Mouse (Mus musculus): ENCODE data around the gene Epb42. TPM values are rescaled to one million over a fixed set of nuclear protein-coding genes. Genes with fewer than 3 reads are reported as not detected.
"Not testable (repeated sequence)": the region's sequence is repeated elsewhere in the genome, so short reads cannot be mapped to it uniquely, and the experiment has no call there.

Epb42 gene
- polyA plus RNA-seq, 1 experiment from 2014 or later, result 1.7 TPM

DNA sequence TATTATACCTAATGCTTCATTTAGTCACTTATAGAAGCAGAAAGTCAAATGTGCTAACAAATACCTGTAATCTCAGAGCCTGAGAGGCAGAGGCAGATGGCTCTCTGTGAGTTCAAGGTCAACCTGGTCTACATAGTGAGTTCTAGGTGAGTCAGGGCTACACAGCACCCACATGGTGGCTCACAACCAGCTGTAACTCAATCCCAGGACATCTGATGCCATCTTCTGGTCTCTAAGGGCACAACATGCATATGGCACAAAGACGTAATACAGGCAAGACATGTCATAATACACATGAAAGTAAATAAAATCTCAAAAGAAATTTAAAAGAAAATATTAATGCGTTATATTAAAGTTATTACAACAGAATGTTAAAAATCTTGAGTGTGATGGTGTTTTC is 33.3 kb downstream of the Epb42 start:
- no peak for ATAC-seq (replicated peaks; ENCODE audit: low FRiP score, low TSS enrichment, low read depth)
- no peaks in the 10 kb centered on the region for H3K27me3 ChIP-seq (replicated peaks; ENCODE audit: control insufficient read depth, insufficient read depth, low read length)

DNA sequence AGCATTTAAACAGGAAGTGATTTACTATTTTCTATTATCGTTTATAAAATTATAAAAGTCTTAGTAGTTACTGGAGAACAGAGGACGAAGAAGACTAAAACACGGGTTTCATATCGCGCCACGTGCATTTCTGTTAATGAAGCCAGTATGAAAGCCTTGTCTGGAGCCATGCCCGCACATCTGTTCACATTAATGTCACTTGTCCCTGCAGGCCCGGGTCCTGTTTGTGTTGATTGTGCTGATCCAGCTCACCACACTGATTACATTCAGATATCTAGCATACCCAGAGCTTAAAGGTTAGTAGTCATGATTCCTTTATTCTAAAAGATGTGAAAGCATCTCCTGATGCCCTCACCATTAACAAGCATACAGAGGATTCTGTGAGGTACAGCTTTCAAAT is 38.0 kb downstream of the Epb42 start:
- no peak for DNase-seq (ENCODE audit: low spot score)

More for the DNA sequence above, 33.3 kb downstream of the Epb42 start:
- Histone ChIP-seq H3K36me3 (ENCODE audit: control insufficient read depth, insufficient read depth, low read length) (no peaks in the 10 kb centered on the region), H3K4me2 (ENCODE audit: low read length) (no peak overlapping the region), H3K9me3 (ENCODE audit: control insufficient read depth, low read length) (no peaks in the 10 kb centered on the region), H3K9ac (ENCODE audit: low read length) (no peak overlapping the region), H3K4me1 (replicated peaks; ENCODE audit: control insufficient read depth, insufficient read depth, low read length) (no peaks in the 10 kb centered on the region), H3K4me3 (ENCODE audit: low read depth, low read length) (no peak overlapping the region), H3K27ac (ENCODE audit: low read depth) (no peak overlapping the region)
- no peak for DNase-seq (ENCODE audit: low spot score)
- WGBS, result 60% methylated on average over 2 of the region's 2 CpGs

DNA sequence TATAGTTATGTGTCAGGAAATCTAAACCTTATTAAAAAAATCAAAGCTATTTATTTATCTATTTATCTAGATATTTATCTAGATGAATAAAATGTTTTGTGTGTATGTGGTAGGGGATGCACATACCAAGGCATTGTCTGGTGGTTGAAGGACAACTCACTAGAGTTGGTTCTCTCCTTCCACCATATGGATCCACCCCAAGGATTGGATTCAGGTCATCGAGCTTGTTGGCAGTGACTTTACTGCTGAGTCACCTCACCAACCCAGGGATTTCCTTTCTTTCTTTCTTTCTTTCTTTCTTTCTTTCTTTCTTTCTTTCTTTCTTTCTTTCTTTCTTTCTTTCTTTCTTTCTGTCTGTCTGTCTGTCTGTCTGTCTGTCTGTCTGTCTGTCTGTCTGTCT is 40.3 kb downstream of the Epb42 start:
- H3K4me2 ChIP-seq (ENCODE audit: low read length); H3K27me3 ChIP-seq (replicated peaks; ENCODE audit: control insufficient read depth, insufficient read depth, low read length); H3K4me3 ChIP-seq (ENCODE audit: low read depth, low read length); H3K36me3 ChIP-seq (ENCODE audit: control insufficient read depth, insufficient read depth, low read length); H3K4me1 ChIP-seq (replicated peaks; ENCODE audit: control insufficient read depth, insufficient read depth, low read length); H3K9ac ChIP-seq (ENCODE audit: low read length); H3K9me3 ChIP-seq (ENCODE audit: control insufficient read depth, low read length); ATAC-seq (replicated peaks; ENCODE audit: low FRiP score, low TSS enrichment, low read depth); DNase-seq (ENCODE audit: low spot score); H3K27ac ChIP-seq (ENCODE audit: low read depth): not testable (repeated sequence)
- 64% methylated on average over 1 of the region's 1 CpGs for WGBS

More for the DNA sequence above, 38.0 kb downstream of the Epb42 start:
- Histone ChIP-seq H3K9me3 (ENCODE audit: control insufficient read depth, low read length) (no peaks in the 10 kb centered on the region), H3K4me1 (replicated peaks; ENCODE audit: control insufficient read depth, insufficient read depth, low read length) (no peaks in the 10 kb centered on the region), H3K36me3 (ENCODE audit: control insufficient read depth, insufficient read depth, low read length) (no peaks in the 10 kb centered on the region), H3K4me3 (ENCODE audit: low read depth, low read length) (no peak overlapping the region), H3K4me2 (ENCODE audit: low read length) (no peak overlapping the region), H3K9ac (ENCODE audit: low read length) (no peak overlapping the region), H3K27ac (ENCODE audit: low read depth) (no peak overlapping the region), H3K27me3 (replicated peaks; ENCODE audit: control insufficient read depth, insufficient read depth, low read length) (no peaks in the 10 kb centered on the region)
- 83% methylated on average over 8 of the region's 8 CpGs for WGBS
- no peak for ATAC-seq (replicated peaks; ENCODE audit: low FRiP score, low TSS enrichment, low read depth)

DNA sequence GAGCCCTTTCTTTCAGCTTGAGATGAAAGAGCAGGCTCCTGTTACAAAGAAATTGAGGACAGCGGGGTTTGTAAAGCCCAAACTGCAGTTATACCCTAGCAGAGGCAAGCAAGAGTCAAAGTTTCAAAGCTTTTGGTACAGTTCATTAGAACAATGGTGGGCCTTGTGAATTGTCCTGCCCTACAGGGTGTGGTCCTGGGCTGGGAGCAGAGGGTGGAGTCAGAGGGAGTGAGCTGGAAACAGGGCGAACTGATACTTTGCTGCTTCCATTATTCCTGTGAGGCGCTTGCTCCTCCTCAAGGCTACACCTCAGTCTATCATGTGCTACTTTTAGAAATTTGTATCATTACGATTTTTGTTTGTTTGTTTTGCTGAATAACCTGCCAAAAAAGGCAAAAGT is 45.7 kb downstream of the Epb42 start:
- WGBS, result 69% methylated on average over 4 of the region's 4 CpGs
- ATAC-seq (replicated peaks; ENCODE audit: low FRiP score, low TSS enrichment, low read depth), result no peak

DNA sequence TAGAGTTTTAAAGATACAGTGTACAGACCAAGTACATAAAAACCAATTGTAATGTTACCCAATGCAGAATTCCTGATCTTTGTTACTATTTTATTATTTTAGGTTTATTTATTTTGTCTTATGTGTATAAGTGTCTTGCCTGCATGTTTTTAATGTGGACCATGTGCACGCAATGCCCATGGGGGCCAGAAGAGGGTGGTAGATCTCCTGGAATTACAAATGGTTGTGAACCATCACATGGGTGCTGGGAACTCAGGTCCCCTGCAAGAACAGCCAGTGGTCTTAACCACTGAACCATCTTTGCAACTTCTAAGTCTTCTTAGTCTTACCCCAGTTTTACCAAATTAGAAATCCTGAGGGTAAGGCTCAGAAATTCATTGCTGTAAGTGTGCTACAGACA is 51.6 kb downstream of the Epb42 start:
- Histone ChIP-seq H3K4me2 (ENCODE audit: low read length) (no peak overlapping the region), H3K4me1 (replicated peaks; ENCODE audit: control insufficient read depth, insufficient read depth, low read length) (no peaks in the 10 kb centered on the region), H3K27ac (ENCODE audit: low read depth) (no peak overlapping the region), H3K27me3 (replicated peaks; ENCODE audit: control insufficient read depth, insufficient read depth, low read length) (no peaks in the 10 kb centered on the region), H3K4me3 (ENCODE audit: low read depth, low read length) (no peak overlapping the region), H3K36me3 (ENCODE audit: control insufficient read depth, insufficient read depth, low read length) (no peaks in the 10 kb centered on the region), H3K9ac (ENCODE audit: low read length) (no peak overlapping the region), H3K9me3 (ENCODE audit: control insufficient read depth, low read length) (no peaks in the 10 kb centered on the region)
- WGBS, result 92% methylated on average over 1 of the region's 1 CpGs
- DNase-seq (ENCODE audit: low spot score), result no peak
- no peak for ATAC-seq (replicated peaks; ENCODE audit: low FRiP score, low TSS enrichment, low read depth)

More for the DNA sequence above, 45.7 kb downstream of the Epb42 start:
- H3K4me3 ChIP-seq (ENCODE audit: low read depth, low read length), result no peak overlapping the region
- no peak overlapping the region for H3K27ac ChIP-seq (ENCODE audit: low read depth)
- DNase-seq (ENCODE audit: low spot score), result no peak
- no peak overlapping the region for H3K4me2 ChIP-seq (ENCODE audit: low read length)
- no peaks in the 10 kb centered on the region for H3K27me3 ChIP-seq (replicated peaks; ENCODE audit: control insufficient read depth, insufficient read depth, low read length)
- no peak overlapping the region for H3K9ac ChIP-seq (ENCODE audit: low read length)
- no peaks in the 10 kb centered on the region for H3K36me3 ChIP-seq (ENCODE audit: control insufficient read depth, insufficient read depth, low read length)
- no peaks in the 10 kb centered on the region for H3K4me1 ChIP-seq (replicated peaks; ENCODE audit: control insufficient read depth, insufficient read depth, low read length)
- H3K9me3 ChIP-seq (ENCODE audit: control insufficient read depth, low read length), result no peaks in the 10 kb centered on the region

DNA sequence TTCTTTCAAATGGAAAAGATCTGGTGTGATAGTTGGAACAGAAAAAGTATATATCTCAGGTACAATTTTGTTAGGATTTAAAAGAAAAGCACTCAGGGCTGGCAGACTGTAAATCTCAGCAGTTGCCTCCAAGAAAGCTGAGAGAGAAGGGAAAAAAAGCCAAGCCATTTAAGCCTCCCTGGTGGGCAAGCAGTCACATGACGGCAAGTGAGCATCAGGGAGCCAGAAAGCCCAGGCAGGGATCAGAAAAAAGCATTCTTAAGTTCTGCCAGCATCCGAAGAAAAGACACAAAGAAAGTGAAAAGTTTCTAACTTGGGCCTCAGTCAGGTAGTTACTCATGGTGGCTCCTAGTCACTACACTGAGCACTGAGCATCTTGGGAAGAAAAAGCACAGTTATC is 53.3 kb downstream of the Epb42 start:
- Histone ChIP-seq H3K9ac (ENCODE audit: low read length) (no peak overlapping the region), H3K4me1 (replicated peaks; ENCODE audit: control insufficient read depth, insufficient read depth, low read length) (no peaks in the 10 kb centered on the region), H3K27ac (ENCODE audit: low read depth) (no peak overlapping the region), H3K9me3 (ENCODE audit: control insufficient read depth, low read length) (no peaks in the 10 kb centered on the region), H3K36me3 (ENCODE audit: control insufficient read depth, insufficient read depth, low read length) (no peaks in the 10 kb centered on the region), H3K4me3 (ENCODE audit: low read depth, low read length) (no peak overlapping the region), H3K4me2 (ENCODE audit: low read length) (no peak overlapping the region), H3K27me3 (replicated peaks; ENCODE audit: control insufficient read depth, insufficient read depth, low read length) (no peaks in the 10 kb centered on the region)
- ATAC-seq (replicated peaks; ENCODE audit: low FRiP score, low TSS enrichment, low read depth) (no peak), DNase-seq (ENCODE audit: low spot score) (no peak)
- 32% methylated on average over 2 of the region's 2 CpGs for WGBS

DNA sequence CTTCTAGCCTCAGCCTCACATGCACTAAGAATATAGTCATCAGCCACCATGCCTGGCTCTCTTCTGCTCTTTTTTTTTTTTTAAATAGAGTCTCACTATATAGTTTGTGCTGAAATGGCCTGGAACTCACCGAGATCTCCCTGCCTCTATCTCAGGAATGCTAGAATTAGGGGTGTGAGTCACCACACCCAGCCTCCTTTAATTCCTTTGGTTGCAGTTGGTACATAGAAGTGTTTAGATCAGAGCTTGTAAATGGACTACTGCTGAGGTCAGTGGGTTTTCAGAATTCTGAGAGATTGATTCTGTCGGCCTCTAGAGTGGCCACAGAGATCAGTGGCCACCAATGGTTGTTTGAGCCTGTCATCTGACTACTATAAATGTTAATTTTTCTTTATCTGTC is 56.0 kb downstream of the Epb42 start:
- H3K4me2 ChIP-seq (ENCODE audit: low read length), result no peak overlapping the region
- H3K27me3 ChIP-seq (replicated peaks; ENCODE audit: control insufficient read depth, insufficient read depth, low read length), result no peaks in the 10 kb centered on the region
- H3K9ac ChIP-seq (ENCODE audit: low read length), result no peak overlapping the region
- no peaks in the 10 kb centered on the region for H3K36me3 ChIP-seq (ENCODE audit: control insufficient read depth, insufficient read depth, low read length)
- no peaks in the 10 kb centered on the region for H3K9me3 ChIP-seq (ENCODE audit: control insufficient read depth, low read length)
- no peaks in the 10 kb centered on the region for H3K4me1 ChIP-seq (replicated peaks; ENCODE audit: control insufficient read depth, insufficient read depth, low read length)
- DNase-seq (ENCODE audit: low spot score) (no peak), ATAC-seq (replicated peaks; ENCODE audit: low FRiP score, low TSS enrichment, low read depth) (no peak)
- no peak overlapping the region for H3K27ac ChIP-seq (ENCODE audit: low read depth)
- WGBS, result 52% methylated on average over 2 of the region's 2 CpGs
- H3K4me3 ChIP-seq (ENCODE audit: low read depth, low read length), result no peak overlapping the region

DNA sequence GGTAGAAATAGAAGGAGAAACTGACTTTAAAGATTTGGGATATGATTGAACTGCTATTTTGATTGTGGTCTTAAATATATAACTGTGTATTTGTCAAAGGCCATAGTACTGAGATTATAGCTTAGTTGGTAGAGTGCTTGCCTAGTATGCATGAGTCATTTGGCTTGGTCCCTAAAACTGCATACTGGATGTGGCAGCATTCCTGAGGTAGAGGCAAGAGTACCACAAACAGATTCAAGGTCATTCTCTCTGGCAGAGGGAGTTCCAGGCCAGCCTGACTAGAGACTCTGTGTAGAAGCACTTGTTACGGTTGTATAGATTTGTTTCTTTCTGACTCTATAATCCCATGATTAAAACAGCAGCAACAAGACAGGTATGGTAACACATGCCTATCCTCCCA is 57.1 kb downstream of the Epb42 start:
- 86% methylated on average over 1 of the region's 1 CpGs for whole genome bisulfite sequencing
- Histone ChIP-seq H3K36me3 (ENCODE audit: control insufficient read depth, insufficient read depth, low read length) (no peaks in the 10 kb centered on the region), H3K9ac (ENCODE audit: low read length) (no peak overlapping the region), H3K4me2 (ENCODE audit: low read length) (no peak overlapping the region), H3K4me1 (replicated peaks; ENCODE audit: control insufficient read depth, insufficient read depth, low read length) (no peaks in the 10 kb centered on the region), H3K9me3 (ENCODE audit: control insufficient read depth, low read length) (no peaks in the 10 kb centered on the region), H3K27me3 (replicated peaks; ENCODE audit: control insufficient read depth, insufficient read depth, low read length) (no peaks in the 10 kb centered on the region), H3K4me3 (ENCODE audit: low read depth, low read length) (no peak overlapping the region), H3K27ac (ENCODE audit: low read depth) (no peak overlapping the region)
- DNase-seq (ENCODE audit: low spot score) (no peak), ATAC-seq (replicated peaks; ENCODE audit: low FRiP score, low TSS enrichment, low read depth) (no peak)

DNA sequence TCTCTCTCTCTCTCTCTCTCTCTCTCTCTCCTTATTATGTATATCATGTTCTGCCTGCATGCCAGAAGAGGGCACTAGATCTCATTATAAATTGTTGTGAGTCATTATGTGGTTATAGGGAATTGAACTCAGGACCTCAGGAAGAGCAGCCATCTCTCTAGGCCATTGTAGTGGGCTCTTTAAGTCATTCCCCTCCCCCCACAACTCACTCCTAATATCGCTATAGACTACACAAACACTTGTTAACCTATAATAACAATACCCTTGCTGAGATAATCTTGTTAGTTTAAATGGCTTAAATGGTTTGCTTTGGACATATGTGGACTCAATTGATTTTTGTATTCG is 58.2 kb downstream of the Epb42 start:
- ATAC-seq (replicated peaks; ENCODE audit: low FRiP score, low TSS enrichment, low read depth), result no peak
- H3K36me3 ChIP-seq (ENCODE audit: control insufficient read depth, insufficient read depth, low read length), result no peaks in the 10 kb centered on the region
- H3K9me3 ChIP-seq (ENCODE audit: control insufficient read depth, low read length), result no peaks in the 10 kb centered on the region
- no peak overlapping the region for H3K4me3 ChIP-seq (ENCODE audit: low read depth, low read length)
- H3K9ac ChIP-seq (ENCODE audit: low read length), result no peak overlapping the region
- no peak overlapping the region for H3K4me2 ChIP-seq (ENCODE audit: low read length)
- H3K4me1 ChIP-seq (replicated peaks; ENCODE audit: control insufficient read depth, insufficient read depth, low read length), result no peaks in the 10 kb centered on the region
- 60% methylated on average over 2 of the region's 2 CpGs for WGBS
- DNase-seq (ENCODE audit: low spot score), result no peak
- no peaks in the 10 kb centered on the region for H3K27me3 ChIP-seq (replicated peaks; ENCODE audit: control insufficient read depth, insufficient read depth, low read length)
- no peak overlapping the region for H3K27ac ChIP-seq (ENCODE audit: low read depth)
